Mouse (Mus musculus) megakaryocyte, embryonic 14.5 days (primary cell): ENCODE measurements around the gene Itfg2.

Experiments
- FLI1 ChIP-seq: IDR thresholded peaks from 2 replicates; pipeline ENCODE4 v1.6.1; 2012; ENCODE audit warnings: low read length, inconsistent platforms, mixed read lengths
- GATA1 ChIP-seq: IDR thresholded peaks from 3 replicates; pipeline ENCODE4 v1.6.1; 2012; ENCODE audit warnings: mixed read lengths, low read length, inconsistent platforms, borderline replicate concordance

- no peak for TF ChIP-seq GATA1
- TF ChIP-seq FLI1 = no peak
Measured at GRCm38 (mm10) chr6:128376371-128377085, 48.2 kb downstream of the Itfg2 start.
